Mouse (Mus musculus): ENCODE data around the gene Cltrn.

GRCm38 (mm10) chrX:164042069-164042468, 46.6 kb upstream of the Cltrn start:
- TF ChIP-seq POLR2A (IDR thresholded peaks at IDR 0.05; ENCODE audit: extremely low read depth, insufficient read depth, low read length) (no peak), CTCF (IDR thresholded peaks at IDR 0.05; ENCODE audit: low read depth, low read length) (no peak)
